Mouse (Mus musculus) stomach, postnatal 0 days (tissue): ENCODE data around the gene Slc27a2. TPM values are rescaled to one million over a fixed set of nuclear protein-coding genes. Genes with fewer than 3 reads are reported as not detected.

ENCODE experiments used
- ATAC-seq: fragments of 200-750 bp; cut with Nextera tagmentation; 2 replicates; pipeline ENCODE4 v1.8.0; 2017; ENCODE audit not compliant: low FRiP score, low TSS enrichment
- DNase-seq: peaks from one replicate; pipeline ENCODE4 v3.0.0-alpha.2; 2016; ENCODE audit warnings: low spot score
- H3K27ac ChIP-seq: fragments of 300-500 bp; sonication (generic); replicated peaks from 2 replicates; pipeline ENCODE4 v1.5.1; 2014; ENCODE audit warnings: mild to moderate bottlenecking, control low read depth
- H3K27me3 ChIP-seq: fragments of 300-500 bp; sonication (generic); 2 replicates; pipeline ENCODE4 v1.6.1; 2014; ENCODE audit warnings: low read length; ENCODE audit not compliant: control insufficient read depth, insufficient read depth
- H3K36me3 ChIP-seq: fragments of 300-500 bp; sonication (generic); 2 replicates; pipeline ENCODE4 v1.6.1; 2014; ENCODE audit warnings: low read length, mixed read lengths; ENCODE audit not compliant: control insufficient read depth, insufficient read depth
- H3K4me1 ChIP-seq: fragments of 300-500 bp; sonication (generic); replicated peaks from 2 replicates; pipeline ENCODE4 v1.6.1; 2014; ENCODE audit warnings: antibody characterized with exemption; ENCODE audit not compliant: control insufficient read depth, insufficient read depth
- H3K4me2 ChIP-seq: fragments of 300-500 bp; sonication (generic); replicated peaks from 2 replicates; pipeline ENCODE4 v1.6.1; 2014; ENCODE audit warnings: low read depth, mild to moderate bottlenecking, control low read depth, moderate library complexity
- H3K4me3 ChIP-seq: fragments of 300-500 bp; sonication (generic); 2 replicates; pipeline ENCODE4 v1.5.1; 2014; ENCODE audit warnings: low read depth, low read length, control low read depth
- H3K9ac ChIP-seq: fragments of 300-500 bp; sonication (generic); 2 replicates; pipeline ENCODE4 v1.6.1; 2014; ENCODE audit warnings: mild to moderate bottlenecking, low read length, control low read depth, mixed read lengths
- H3K9me3 ChIP-seq: fragments of 300-500 bp; sonication (generic); 2 replicates; pipeline ENCODE4 v1.6.1; 2016; ENCODE audit warnings: low read length; ENCODE audit not compliant: control insufficient read depth
- CTCF ChIP-seq: IDR thresholded peaks from 2 replicates; pipeline ENCODE4 v1.5.1; 2016; ENCODE audit warnings: antibody characterized with exemption, low read depth, mild to moderate bottlenecking, moderate library complexity
- EP300 ChIP-seq: optimal IDR thresholded peaks from 2 replicates; pipeline ENCODE3; 2016; ENCODE audit warnings: antibody characterized with exemption
- WGBS: fragments of 180-500 bp; shearing (Covaris S2); extraction: QIAGEN DNeasy Blood & Tissue Kit; methylation state at CpG from one replicate; pipeline ENCODE4 v1.1.7; 2014; 5-methylcytosine and 5-hydroxymethylcytosine counted together
- polyA plus RNA-seq: library from polyadenylated mRNA; unstranded; fragments of >200 nt; fragmentation: Nextera tagmentation; extraction: Ambion mirVana; gene quantifications from 2 replicates; pipeline ENCODE4 v1.2.1, GENCODE M21; 2015

Gene Slc27a2
- polyA plus RNA-seq, 1 experiment from 2014 or later: 1.1 TPM

DNA sequence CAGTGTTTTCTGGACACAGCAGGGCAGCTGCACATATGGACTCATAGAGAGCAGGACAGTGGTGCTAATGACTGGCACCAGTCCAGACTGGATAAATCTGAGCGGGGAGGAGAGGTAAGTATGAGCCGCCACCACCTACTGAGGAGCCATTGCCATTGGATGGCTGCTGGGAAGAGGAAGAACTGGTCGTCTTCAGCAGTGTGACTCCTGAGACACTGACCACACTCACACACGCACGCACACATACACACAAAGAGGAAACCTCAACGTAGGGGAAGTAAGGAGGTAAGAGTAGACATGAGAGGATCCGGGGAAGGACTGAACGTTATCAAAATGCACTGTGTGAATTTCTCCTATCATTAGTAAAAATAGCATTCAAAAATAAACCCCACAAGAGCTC lies 24.7 kb upstream of the Slc27a2 start:
- Histone ChIP-seq H3K4me3 (no peak overlapping the region), H3K4me1 (no peaks in the 10 kb centered on the region), H3K36me3 (no peaks in the 10 kb centered on the region), H3K4me2 (no peak overlapping the region), H3K9me3 (no peaks in the 10 kb centered on the region), H3K9ac (no peak overlapping the region), H3K27ac (no peak overlapping the region), H3K27me3 (no peaks in the 10 kb centered on the region)
- no peak for DNase-seq
- TF ChIP-seq EP300: no peak
- no peak for TF ChIP-seq CTCF
- 83% methylated on average over 8 of the region's 8 CpGs for WGBS
- ATAC-seq: no peak

DNA sequence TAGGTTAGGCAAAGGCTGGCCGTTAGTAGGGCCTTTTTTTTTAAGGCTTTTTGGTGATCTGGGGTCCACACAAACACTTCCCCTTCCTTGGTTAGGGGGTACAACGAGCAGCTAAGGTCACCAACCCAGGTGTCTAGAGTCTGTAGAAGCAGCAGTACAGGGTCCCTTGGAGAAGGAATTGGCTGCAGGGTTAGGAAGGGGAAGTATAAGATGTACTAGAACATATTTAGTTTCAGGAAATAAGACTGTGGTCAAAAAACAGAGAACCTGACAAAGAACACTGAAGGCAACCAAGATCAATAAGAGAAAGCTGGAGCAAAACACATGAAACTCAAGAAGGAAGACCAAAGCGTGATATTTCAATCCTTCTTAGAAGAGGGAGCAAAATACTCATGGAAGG lies 21.6 kb upstream of the Slc27a2 start:
- TF ChIP-seq EP300 (no peak), CTCF (no peak)
- H3K9me3 ChIP-seq: no peaks in the 10 kb centered on the region
- no peaks in the 10 kb centered on the region for H3K27me3 ChIP-seq
- H3K4me2 ChIP-seq: no peak overlapping the region
- H3K4me3 ChIP-seq: no peak overlapping the region
- no peak overlapping the region for H3K9ac ChIP-seq
- WGBS: 68% methylated on average over 3 of the region's 3 CpGs
- H3K36me3 ChIP-seq: no peaks in the 10 kb centered on the region
- H3K4me1 ChIP-seq: no peaks in the 10 kb centered on the region
- ATAC-seq: no peak
- H3K27ac ChIP-seq: no peak overlapping the region
- DNase-seq: no peak

DNA sequence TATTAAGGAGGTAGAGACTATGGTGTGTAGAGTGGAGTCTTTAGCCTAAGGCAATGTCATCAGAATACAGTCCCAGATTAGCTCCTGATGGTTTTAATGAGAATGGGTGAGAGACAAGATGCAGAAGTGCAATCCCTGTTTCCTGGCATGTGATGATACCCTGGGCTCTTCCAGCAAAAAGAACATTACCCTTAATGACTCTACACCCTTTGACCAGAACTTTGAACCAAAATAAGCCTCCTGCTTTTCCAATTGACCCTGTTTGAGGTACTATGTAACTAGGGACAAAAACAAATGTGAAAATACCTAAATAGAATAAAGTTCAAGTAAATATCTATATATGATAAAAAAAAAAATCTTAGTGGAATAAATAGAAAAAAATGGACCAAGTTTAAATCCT lies 14.6 kb upstream of the Slc27a2 start:
- no peaks in the 10 kb centered on the region for H3K4me1 ChIP-seq
- no peak overlapping the region for H3K4me3 ChIP-seq
- no peaks in the 10 kb centered on the region for H3K9me3 ChIP-seq
- no peak overlapping the region for H3K9ac ChIP-seq
- no peak overlapping the region for H3K27ac ChIP-seq
- H3K27me3 ChIP-seq: no peaks in the 10 kb centered on the region
- no peak overlapping the region for H3K4me2 ChIP-seq
- no peaks in the 10 kb centered on the region for H3K36me3 ChIP-seq
- DNase-seq (no peak), ATAC-seq (no peak)
- no peak for TF ChIP-seq CTCF
- TF ChIP-seq EP300: no peak

DNA sequence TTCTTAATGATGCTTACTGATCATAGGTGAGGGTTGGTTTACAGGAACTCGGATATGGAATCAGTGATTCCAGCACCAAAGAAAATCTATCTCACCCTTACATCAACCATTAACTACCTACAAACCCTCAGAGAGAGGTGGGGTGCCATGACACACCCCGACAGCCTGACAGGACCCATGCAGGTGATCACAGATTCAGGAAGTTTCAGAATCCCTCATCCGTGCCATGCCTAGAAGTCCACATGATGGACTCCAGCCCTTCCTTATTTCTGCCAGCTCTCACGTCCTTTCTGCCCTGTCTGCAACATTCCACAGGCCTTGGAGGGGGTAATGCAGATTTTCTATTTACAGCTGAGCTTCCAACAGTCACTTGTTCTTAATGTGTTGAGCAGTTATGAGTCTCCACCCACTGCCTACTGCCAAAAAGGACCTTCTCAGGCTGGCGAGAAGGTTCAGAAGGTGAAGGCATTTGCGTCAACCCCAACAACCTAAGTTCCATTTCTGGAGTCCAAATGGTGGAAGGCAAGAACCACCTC lies 11.7 kb upstream of the Slc27a2 start:
- Histone ChIP-seq H3K4me2 (no peak overlapping the region), H3K9me3 (no peaks in the 10 kb centered on the region), H3K36me3 (no peaks in the 10 kb centered on the region), H3K27me3 (no peaks in the 10 kb centered on the region), H3K9ac (no peak overlapping the region), H3K4me3 (no peak overlapping the region), H3K27ac (no peak overlapping the region), H3K4me1 (no peaks in the 10 kb centered on the region)
- ATAC-seq (no peak), DNase-seq (no peak)
- TF ChIP-seq EP300 (no peak), CTCF (no peak)
- 70% methylated on average over 6 of the region's 6 CpGs for WGBS

DNA sequence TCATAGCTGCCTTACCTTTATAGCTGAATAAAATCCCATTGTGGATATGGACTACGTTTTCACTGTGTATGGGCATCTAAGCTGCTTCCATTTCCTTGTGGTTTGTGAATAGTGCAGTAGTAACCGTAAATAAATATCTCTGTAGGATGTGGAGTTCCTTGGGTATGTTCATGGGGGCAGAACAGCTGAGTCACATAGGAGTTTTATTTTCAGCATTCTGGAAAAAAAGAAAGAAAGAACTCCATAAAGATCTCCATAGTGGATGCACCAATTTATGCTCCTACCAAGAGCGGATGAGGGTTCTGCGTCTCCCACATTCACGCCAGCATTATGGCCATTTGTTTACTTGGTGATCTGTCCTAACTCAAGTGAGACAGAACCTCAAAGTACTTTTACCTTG lies 10.0 kb upstream of the Slc27a2 start:
- H3K36me3 ChIP-seq: no peaks in the 10 kb centered on the region
- DNase-seq (no peak), ATAC-seq (no peak)
- no peak overlapping the region for H3K27ac ChIP-seq
- H3K9ac ChIP-seq: no peak overlapping the region
- no peak overlapping the region for H3K4me3 ChIP-seq
- 84% methylated on average over 5 of the region's 5 CpGs for WGBS
- no peaks in the 10 kb centered on the region for H3K27me3 ChIP-seq
- no peak overlapping the region for H3K4me2 ChIP-seq
- no peak for TF ChIP-seq EP300
- no peak for TF ChIP-seq CTCF
- H3K9me3 ChIP-seq: no peaks in the 10 kb centered on the region
- H3K4me1 ChIP-seq: no peaks in the 10 kb centered on the region

DNA sequence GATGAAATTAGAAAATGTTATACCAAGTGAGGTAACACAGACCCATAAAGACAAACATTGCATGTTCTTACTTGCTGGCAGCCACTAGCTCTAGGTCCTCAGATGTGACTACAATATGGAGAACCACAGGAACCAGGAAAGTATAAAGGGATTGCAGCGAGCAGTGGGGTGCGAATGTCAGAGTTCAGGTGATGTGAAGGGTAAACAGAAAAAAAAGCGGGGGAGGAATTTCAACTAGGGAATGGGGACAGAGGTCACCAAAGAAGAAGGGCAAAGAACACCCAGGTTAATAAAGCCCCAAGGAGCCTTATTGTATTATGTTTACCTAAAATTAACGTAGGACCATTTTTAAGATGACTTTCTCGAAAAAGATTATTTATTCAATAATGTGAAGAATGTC lies 6.9 kb upstream of the Slc27a2 start:
- Histone ChIP-seq H3K36me3 (no peaks in the 10 kb centered on the region), H3K4me2 (no peak overlapping the region), H3K9ac (no peak overlapping the region), H3K9me3 (no peaks in the 10 kb centered on the region), H3K4me1 (no peaks in the 10 kb centered on the region), H3K4me3 (no peak overlapping the region), H3K27me3 (no peaks in the 10 kb centered on the region), H3K27ac (no peak overlapping the region)
- 50% methylated on average over 5 of the region's 5 CpGs for WGBS
- no peak for DNase-seq
- TF ChIP-seq CTCF (no peak), EP300 (no peak)
- no peak for ATAC-seq
